Mouse (Mus musculus) embryonic fibroblast, embryonic 13.5 days (primary cell): ENCODE measurements around the gene Litaf.

Experiments
- CTCF ChIP-seq: IDR thresholded peaks from 2 replicates; pipeline ENCODE4 v1.5.1; 2011; ENCODE audit warnings: mild to moderate bottlenecking, control low read depth, low read length, moderate library complexity, borderline replicate concordance; ENCODE audit not compliant: insufficient read depth
- POLR2A ChIP-seq: IDR thresholded peaks from 2 replicates; pipeline ENCODE4 v1.6.1; 2011; ENCODE audit warnings: low read depth, mild to moderate bottlenecking, control low read depth, low read length, moderate library complexity

DNA sequence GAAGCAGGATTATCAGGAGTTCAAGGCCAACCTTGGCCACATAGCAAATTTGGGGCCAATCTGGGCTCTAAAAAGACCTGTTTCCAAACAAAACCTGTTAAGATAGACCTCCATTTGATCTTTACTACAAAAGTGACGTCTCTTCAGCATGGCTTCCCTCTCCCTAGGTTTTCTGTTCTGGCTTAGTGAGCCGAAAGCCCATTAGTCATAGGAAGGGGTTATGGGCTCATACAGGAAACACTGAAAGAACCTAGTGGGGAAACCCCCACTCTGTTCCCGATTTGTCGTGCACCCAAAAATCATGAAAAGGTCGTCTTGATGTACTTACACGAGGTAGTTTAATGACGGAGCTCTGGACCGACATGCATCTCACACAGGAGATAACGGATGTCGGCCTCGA lies 128.5 kb downstream of the Litaf start:
- TF ChIP-seq CTCF = no peak
- TF ChIP-seq POLR2A = no peak
